Mouse (Mus musculus): ENCODE results near the gene Eif4g2. TPM values are rescaled to one million over a fixed set of nuclear protein-coding genes. Genes with fewer than 3 reads are reported as not detected.
A peak's percentile ranks its signal among the peaks of the same experiment; 100 is the strongest.

Eif4g2 gene
- polyA plus RNA-seq, 1 experiment from 2014 or later, result 852 TPM

- WGBS, result 73% methylated on average over 2 of the region's 2 CpGs
- Histone ChIP-seq H3K4me2 (no peak overlapping the region), H3K9me3 (replicated peaks) (no peaks in the 10 kb centered on the region), H3K36me3 (no peaks in the 10 kb centered on the region), H3K4me1 (replicated peaks) (no peaks in the 10 kb centered on the region), H3K9ac (no peak overlapping the region), H3K27me3 (replicated peaks) (no peaks in the 10 kb centered on the region), H3K4me3 (no peak overlapping the region), H3K27ac (ENCODE audit: poor library complexity, severe bottlenecking) (no peak overlapping the region)
- no peak for ATAC-seq (ENCODE audit: insufficient number of reproducible peaks, low FRiP score)
Measured at GRCm38 (mm10) chr7:111095169-111095568, 12.3 kb upstream of the Eif4g2 start.

- no peaks in the 10 kb centered on the region for H3K27me3 ChIP-seq (replicated peaks)
- ATAC-seq (ENCODE audit: insufficient number of reproducible peaks, low FRiP score), result no peak
- H3K9me3 ChIP-seq (replicated peaks), result no peaks in the 10 kb centered on the region
- H3K4me3 ChIP-seq, result no peak overlapping the region
- H3K9ac ChIP-seq, result no peak overlapping the region
- H3K4me1 ChIP-seq (replicated peaks), result peaks cover 12% of the 10 kb centered on the region
- peaks cover 13% of the 10 kb centered on the region for H3K36me3 ChIP-seq
- H3K4me2 ChIP-seq, result no peak overlapping the region
- H3K27ac ChIP-seq (ENCODE audit: poor library complexity, severe bottlenecking), result no peak overlapping the region
Measured at GRCm38 (mm10) chr7:111085153-111085552, 2.3 kb upstream of the Eif4g2 start.

- no peak overlapping the region for H3K4me3 ChIP-seq
- H3K36me3 ChIP-seq, result peaks cover 20% of the 10 kb centered on the region
- 78% methylated on average over 2 of the region's 2 CpGs for WGBS
- H3K9ac ChIP-seq, result no peak overlapping the region
- H3K27me3 ChIP-seq (replicated peaks), result no peaks in the 10 kb centered on the region
- H3K27ac ChIP-seq (ENCODE audit: poor library complexity, severe bottlenecking), result no peak overlapping the region
- no peak for ATAC-seq (ENCODE audit: insufficient number of reproducible peaks, low FRiP score)
- H3K4me1 ChIP-seq (replicated peaks), result peaks cover 16% of the 10 kb centered on the region
- no peak overlapping the region for H3K4me2 ChIP-seq
- H3K9me3 ChIP-seq (replicated peaks), result no peaks in the 10 kb centered on the region
Measured at GRCm38 (mm10) chr7:111084443-111084842, 1.6 kb upstream of the Eif4g2 start.

GRCm38 (mm10) chr7:111083733-111084120, 897 bp upstream of the Eif4g2 start:
- H3K36me3 ChIP-seq, result peaks cover 27% of the 10 kb centered on the region
- H3K9ac ChIP-seq, result peak overlapping the region; percentile 87
- H3K4me2 ChIP-seq, result peak overlapping the region; percentile 77
- H3K27ac ChIP-seq (ENCODE audit: poor library complexity, severe bottlenecking), result peak overlapping the region; percentile 98
- no peak for ATAC-seq (ENCODE audit: insufficient number of reproducible peaks, low FRiP score)
- H3K27me3 ChIP-seq (replicated peaks), result no peaks in the 10 kb centered on the region
- H3K4me1 ChIP-seq (replicated peaks), result peaks cover 19% of the 10 kb centered on the region
- peak overlapping the region; percentile 97 for H3K4me3 ChIP-seq
- no peaks in the 10 kb centered on the region for H3K9me3 ChIP-seq (replicated peaks)
- WGBS, result 15% methylated on average over 4 of the region's 4 CpGs

GRCm38 (mm10) chr7:111082043-111082821, 598 bp downstream of the Eif4g2 start:
- Histone ChIP-seq H3K27ac (ENCODE audit: poor library complexity, severe bottlenecking) (peak overlapping the region; percentile 98), H3K4me3 (peak overlapping the region; percentile 97), H3K9me3 (replicated peaks) (no peaks in the 10 kb centered on the region), H3K27me3 (replicated peaks) (no peaks in the 10 kb centered on the region), H3K4me2 (peak overlapping the region; percentile 94), H3K9ac (peak overlapping the region; percentile 99), H3K4me1 (replicated peaks) (peaks cover 20% of the 10 kb centered on the region), H3K36me3 (peaks cover 41% of the 10 kb centered on the region)
- under 1% methylated on average over 83 of the region's 83 CpGs for WGBS
- ATAC-seq (ENCODE audit: insufficient number of reproducible peaks, low FRiP score), result peak; percentile 74

- Histone ChIP-seq H3K4me2 (peak overlapping the region; percentile 94), H3K36me3 (peaks cover 53% of the 10 kb centered on the region), H3K4me1 (replicated peaks) (peaks cover 30% of the 10 kb centered on the region), H3K9ac (peak overlapping the region; percentile 99), H3K4me3 (peak overlapping the region; percentile 97), H3K27ac (ENCODE audit: poor library complexity, severe bottlenecking) (peak overlapping the region; percentile 98), H3K9me3 (replicated peaks) (no peaks in the 10 kb centered on the region), H3K27me3 (replicated peaks) (no peaks in the 10 kb centered on the region)
- 85% methylated on average over 3 of the region's 3 CpGs for WGBS
- ATAC-seq (ENCODE audit: insufficient number of reproducible peaks, low FRiP score), result no peak
Measured at GRCm38 (mm10) chr7:111080876-111081275, 2.0 kb downstream of the Eif4g2 start.

- H3K27ac ChIP-seq (ENCODE audit: poor library complexity, severe bottlenecking), result no peak overlapping the region
- peak overlapping the region; percentile 94 for H3K4me2 ChIP-seq
- peaks cover 59% of the 10 kb centered on the region for H3K36me3 ChIP-seq
- no peak for ATAC-seq (ENCODE audit: insufficient number of reproducible peaks, low FRiP score)
- H3K9ac ChIP-seq, result no peak overlapping the region
- H3K9me3 ChIP-seq (replicated peaks), result no peaks in the 10 kb centered on the region
- peak overlapping the region; percentile 97 for H3K4me3 ChIP-seq
- 93% methylated on average over 8 of the region's 8 CpGs for WGBS
- peaks cover 30% of the 10 kb centered on the region for H3K4me1 ChIP-seq (replicated peaks)
- H3K27me3 ChIP-seq (replicated peaks), result no peaks in the 10 kb centered on the region
Measured at GRCm38 (mm10) chr7:111080026-111080425, 2.8 kb downstream of the Eif4g2 start.

DNA sequence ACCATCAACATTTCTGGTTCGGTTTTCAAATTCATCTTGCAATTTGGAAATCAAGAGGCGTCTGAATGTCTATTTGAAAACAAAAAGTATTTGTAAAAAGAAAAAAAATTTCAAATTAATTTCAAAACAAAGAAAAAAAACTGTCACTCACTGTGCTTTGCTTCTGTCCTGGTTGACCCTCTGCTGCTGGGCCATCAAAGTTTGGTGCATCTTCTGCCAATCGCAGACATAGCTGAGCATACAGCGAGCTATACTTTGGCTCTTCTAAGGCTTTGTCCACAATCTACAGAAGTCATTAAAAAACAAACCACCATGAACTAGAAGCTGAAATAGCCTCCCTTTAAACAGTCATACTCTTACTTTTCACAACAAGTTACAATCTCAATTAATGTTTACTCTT, 4.6 kb downstream of the Eif4g2 start:
- Histone ChIP-seq H3K4me2 (no peak overlapping the region), H3K27ac (ENCODE audit: poor library complexity, severe bottlenecking) (no peak overlapping the region), H3K4me1 (replicated peaks) (peaks cover 35% of the 10 kb centered on the region), H3K27me3 (replicated peaks) (no peaks in the 10 kb centered on the region), H3K9me3 (replicated peaks) (no peaks in the 10 kb centered on the region), H3K4me3 (no peak overlapping the region), H3K9ac (no peak overlapping the region), H3K36me3 (peaks cover 75% of the 10 kb centered on the region)
- WGBS, result 94% methylated on average over 4 of the region's 4 CpGs
- no peak for ATAC-seq (ENCODE audit: insufficient number of reproducible peaks, low FRiP score)

DNA sequence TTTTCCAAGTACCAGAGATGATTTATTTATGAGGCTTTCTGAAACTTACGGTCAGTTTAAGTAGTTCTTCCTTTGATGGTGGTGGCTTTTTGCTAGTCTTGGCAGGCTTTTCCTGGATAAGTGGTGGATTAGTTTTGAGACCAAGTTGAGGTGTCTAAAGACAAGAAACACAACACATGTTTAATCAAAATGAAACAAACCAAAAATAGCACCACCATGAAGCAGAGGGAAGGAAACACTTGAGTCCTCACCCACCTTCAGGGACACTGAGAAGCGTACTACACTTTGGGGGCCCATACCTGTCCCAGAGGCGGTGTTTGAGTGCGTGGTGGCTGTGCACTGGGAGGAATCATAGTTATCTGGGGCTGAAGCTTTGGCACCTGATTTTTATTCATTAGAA, 7.5 kb downstream of the Eif4g2 start:
- H3K9ac ChIP-seq, result no peak overlapping the region
- WGBS, result 71% methylated on average over 4 of the region's 4 CpGs
- H3K9me3 ChIP-seq (replicated peaks), result no peaks in the 10 kb centered on the region
- 0 out of 2 replicates have a peak overlapping the region, but pooled peaks have one; percentile 13 for H3K27ac ChIP-seq (ENCODE audit: poor library complexity, severe bottlenecking)
- H3K27me3 ChIP-seq (replicated peaks), result no peaks in the 10 kb centered on the region
- no peak overlapping the region for H3K4me3 ChIP-seq
- peaks cover 87% of the 10 kb centered on the region for H3K36me3 ChIP-seq
- H3K4me1 ChIP-seq (replicated peaks), result peaks cover 25% of the 10 kb centered on the region
- ATAC-seq (ENCODE audit: insufficient number of reproducible peaks, low FRiP score), result no peak
- no peak overlapping the region for H3K4me2 ChIP-seq

DNA sequence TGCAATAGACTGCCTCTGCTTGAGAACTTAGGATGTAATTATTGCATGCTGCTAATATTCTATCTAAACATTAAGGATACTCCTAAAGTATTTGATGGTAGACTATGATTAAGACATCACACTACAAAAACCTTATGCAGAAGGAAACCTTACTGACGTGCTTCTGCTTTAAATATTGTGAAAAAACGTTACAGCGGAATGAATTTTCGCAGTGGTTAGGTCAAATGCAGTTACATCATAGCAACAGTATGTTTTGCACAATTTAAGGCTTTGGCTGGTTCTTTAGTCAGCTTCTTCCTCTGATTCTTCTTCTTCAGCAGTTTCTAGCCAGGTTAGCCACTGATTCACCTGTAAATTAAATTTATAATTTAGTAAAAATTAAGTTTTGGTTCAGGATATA, 10.4 kb downstream of the Eif4g2 start:
- H3K4me1 ChIP-seq (replicated peaks), result peaks cover 15% of the 10 kb centered on the region
- H3K4me3 ChIP-seq, result no peak overlapping the region
- no peak overlapping the region for H3K27ac ChIP-seq (ENCODE audit: poor library complexity, severe bottlenecking)
- H3K27me3 ChIP-seq (replicated peaks), result no peaks in the 10 kb centered on the region
- ATAC-seq (ENCODE audit: insufficient number of reproducible peaks, low FRiP score), result no peak
- H3K9ac ChIP-seq, result no peak overlapping the region
- peaks cover 85% of the 10 kb centered on the region for H3K36me3 ChIP-seq
- WGBS, result 95% methylated on average over 4 of the region's 4 CpGs
- no peak overlapping the region for H3K4me2 ChIP-seq
- peaks cover 8% of the 10 kb centered on the region for H3K9me3 ChIP-seq (replicated peaks)

- Histone ChIP-seq H3K36me3 (peaks cover 67% of the 10 kb centered on the region), H3K4me3 (no peak overlapping the region), H3K4me2 (no peak overlapping the region), H3K9ac (no peak overlapping the region), H3K9me3 (replicated peaks) (peaks cover 8% of the 10 kb centered on the region), H3K4me1 (replicated peaks) (0 out of 2 replicates have a peak, but pooled peaks cover 5% of the 10 kb centered on the region), H3K27me3 (replicated peaks) (no peaks in the 10 kb centered on the region), H3K27ac (ENCODE audit: poor library complexity, severe bottlenecking) (no peak overlapping the region)
- WGBS, result 90% methylated on average over 2 of the region's 2 CpGs
- no peak for ATAC-seq (ENCODE audit: insufficient number of reproducible peaks, low FRiP score)
Measured at GRCm38 (mm10) chr7:111070167-111070496, 12.7 kb downstream of the Eif4g2 start.
